Mouse (Mus musculus) c-Kit-positive CD71-positive TER-119-negative erythroid progenitor cells, embryonic 14.5 days (primary cell): ENCODE measurements around the gene Gria2.

Experiments used
- DNase-seq: peaks from one replicate; pipeline ENCODE4 v3.0.0-alpha.2; 2013; ENCODE audit warnings: low read depth

Gria2 gene

GRCm38 (mm10) chr3:80775971-80776370 is 26.7 kb downstream of the Gria2 start:
- DNase-seq = no peak

GRCm38 (mm10) chr3:80774005-80774764 is 28.4 kb downstream of the Gria2 start:
- no peak for DNase-seq

- DNase-seq = no peak
Observed at GRCm38 (mm10) chr3:80773232-80773631, 29.4 kb downstream of the Gria2 start.

- no peak for DNase-seq
Observed at GRCm38 (mm10) chr3:80769506-80770235, 33.0 kb downstream of the Gria2 start.

- DNase-seq = no peak
Observed at GRCm38 (mm10) chr3:80758955-80759354, 43.7 kb downstream of the Gria2 start.

- no peak for DNase-seq
Observed at GRCm38 (mm10) chr3:80758363-80758762, 44.3 kb downstream of the Gria2 start.

- DNase-seq = no peak
Observed at GRCm38 (mm10) chr3:80750786-80751185, 51.8 kb downstream of the Gria2 start.

- no peak for DNase-seq
Observed at GRCm38 (mm10) chr3:80725205-80725604, 77.4 kb downstream of the Gria2 start.

GRCm38 (mm10) chr3:80713123-80713522 is 89.5 kb downstream of the Gria2 start:
- DNase-seq = no peak

GRCm38 (mm10) chr3:80708992-80709391 is 93.6 kb downstream of the Gria2 start:
- no peak for DNase-seq

- no peak for DNase-seq
Observed at GRCm38 (mm10) chr3:80702173-80702572, 100.5 kb downstream of the Gria2 start.

GRCm38 (mm10) chr3:80697523-80697922 is 105.1 kb downstream of the Gria2 start:
- no peak for DNase-seq

- no peak for DNase-seq
Observed at GRCm38 (mm10) chr3:80694965-80695364, 107.7 kb downstream of the Gria2 start.

- no peak for DNase-seq
Observed at GRCm38 (mm10) chr3:80665105-80665504, 137.5 kb downstream of the Gria2 start.

- DNase-seq = no peak
Observed at GRCm38 (mm10) chr3:80663293-80663692, 139.3 kb downstream of the Gria2 start.

GRCm38 (mm10) chr3:80661838-80662237 is 140.8 kb downstream of the Gria2 start:
- no peak for DNase-seq

- DNase-seq = no peak
Observed at GRCm38 (mm10) chr3:80652213-80652612, 150.4 kb downstream of the Gria2 start.
